Mouse (Mus musculus): ENCODE data around the gene Nacc1. TPM values are rescaled to one million over a fixed set of nuclear protein-coding genes. Genes with fewer than 3 reads are reported as not detected.

Nacc1 gene
- polyA plus RNA-seq, 1 experiment, result 81.5 TPM

DNA sequence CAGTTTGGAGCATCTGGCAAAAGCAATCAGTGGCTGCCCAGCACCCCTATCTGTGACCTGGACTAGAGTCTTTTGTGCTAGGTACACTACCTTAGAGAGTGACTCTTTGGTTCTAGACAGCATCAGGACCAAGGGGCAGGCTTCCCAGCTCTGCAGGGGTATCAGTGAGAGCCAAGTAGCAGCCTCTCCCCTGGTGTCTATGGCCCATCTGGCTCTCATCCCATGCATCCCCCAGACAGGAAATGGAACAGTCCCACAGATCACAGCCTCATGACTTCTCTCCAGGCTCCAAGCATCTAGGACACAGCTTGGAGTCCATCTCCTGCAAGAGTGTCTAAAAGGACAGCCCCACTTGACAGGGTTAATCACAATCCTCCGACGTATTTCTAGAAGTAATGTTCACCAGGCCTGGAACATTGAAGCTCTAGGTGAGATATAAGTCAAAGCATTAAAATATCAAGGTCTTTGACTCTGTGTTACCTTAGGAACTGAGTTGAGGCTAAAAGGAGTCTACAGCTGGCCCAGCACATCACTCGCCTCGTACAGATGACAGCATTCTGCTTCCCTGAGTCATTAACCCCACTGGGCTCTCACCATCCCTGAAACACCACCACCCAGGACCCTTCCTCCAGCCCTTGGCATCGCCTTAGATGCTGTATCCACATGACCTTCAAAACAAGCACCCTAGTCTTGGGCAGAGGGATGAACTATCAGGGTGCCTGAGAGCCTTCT is 31.5 kb upstream of the Nacc1 start:
- H3K79me2 ChIP-seq (ENCODE audit: control insufficient read depth, insufficient read depth), result peaks cover 4% of the 10 kb centered on the region
- no peak overlapping the region for H3ac ChIP-seq (ENCODE audit: control insufficient read depth, insufficient read length, low read depth)
- TF ChIP-seq MAX (IDR thresholded peaks at IDR 0.05) (no peak), MYOD1 (IDR thresholded peaks at IDR 0.05; ENCODE audit: control insufficient read depth, insufficient read length, low read depth) (peak; percentile 83)
- no peak overlapping the region for H3K4me3 ChIP-seq (ENCODE audit: insufficient read depth, poor library complexity, severe bottlenecking)
- no peaks in the 10 kb centered on the region for H3K79me3 ChIP-seq (ENCODE audit: low read depth)
- H3K27me3 ChIP-seq (ENCODE audit: control insufficient read depth, insufficient read depth, insufficient read length), result no peaks in the 10 kb centered on the region
- peaks cover 58% of the 10 kb centered on the region for H3K36me3 ChIP-seq (ENCODE audit: control insufficient read depth, insufficient read depth)

DNA sequence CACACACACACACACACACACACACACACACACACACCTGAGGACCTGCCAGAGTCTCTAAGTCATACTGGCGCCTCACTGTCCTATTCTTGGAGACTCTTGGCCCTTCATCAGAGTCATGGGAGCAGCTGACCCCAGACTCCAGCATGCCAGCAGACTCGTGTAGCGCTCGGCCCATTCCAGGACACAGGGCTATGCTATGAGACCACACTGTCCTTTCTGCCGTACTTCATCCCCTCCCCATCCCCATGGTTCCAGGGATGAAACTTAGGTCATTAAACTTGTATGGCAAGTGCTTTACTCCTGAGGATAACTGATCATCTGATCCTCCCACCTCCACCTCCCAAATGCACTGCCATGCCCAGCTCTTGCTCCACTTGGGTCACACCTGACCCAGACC is 30.8 kb upstream of the Nacc1 start:
- H3K4me3 ChIP-seq (ENCODE audit: insufficient read depth, poor library complexity, severe bottlenecking), result no peak overlapping the region
- H3ac ChIP-seq (ENCODE audit: control insufficient read depth, insufficient read length, low read depth), result no peak overlapping the region
- H3K36me3 ChIP-seq (ENCODE audit: control insufficient read depth, insufficient read depth), result peaks cover 60% of the 10 kb centered on the region
- peaks cover 4% of the 10 kb centered on the region for H3K79me2 ChIP-seq (ENCODE audit: control insufficient read depth, insufficient read depth)
- no peak for TF ChIP-seq MAX (IDR thresholded peaks at IDR 0.05)
- TF ChIP-seq CTCF (IDR thresholded peaks at IDR 0.05; ENCODE audit: control insufficient read depth, insufficient read depth, insufficient read length), result no peak
- TF ChIP-seq FOSL1 (IDR thresholded peaks at IDR 0.05; ENCODE audit: insufficient read depth, low read length, poor library complexity, severe bottlenecking), result no peak
- no peak for TF ChIP-seq MYOG (IDR thresholded peaks at IDR 0.05; ENCODE audit: control insufficient read depth, extremely low read depth, insufficient read length)
- no peak for TF ChIP-seq MYOD1 (IDR thresholded peaks at IDR 0.05; ENCODE audit: control insufficient read depth, insufficient read length, low read depth)
- TF ChIP-seq USF1 (IDR thresholded peaks at IDR 0.05; ENCODE audit: low read depth), result no peak
- TF ChIP-seq CEBPB (IDR thresholded peaks at IDR 0.05; ENCODE audit: low read depth), result no peak
- no peaks in the 10 kb centered on the region for H3K27me3 ChIP-seq (ENCODE audit: control insufficient read depth, insufficient read depth, insufficient read length)
- H3K79me3 ChIP-seq (ENCODE audit: low read depth), result no peaks in the 10 kb centered on the region

GRCm38 (mm10) chr8:84716790-84717189 is 29.1 kb upstream of the Nacc1 start:
- Histone ChIP-seq H3ac (ENCODE audit: control insufficient read depth, insufficient read length, low read depth) (no peak overlapping the region), H3K36me3 (ENCODE audit: control insufficient read depth, insufficient read depth) (peaks cover 62% of the 10 kb centered on the region), H3K79me3 (ENCODE audit: low read depth) (no peaks in the 10 kb centered on the region), H3K27me3 (ENCODE audit: control insufficient read depth, insufficient read depth, insufficient read length) (no peaks in the 10 kb centered on the region), H3K79me2 (ENCODE audit: control insufficient read depth, insufficient read depth) (no peaks in the 10 kb centered on the region), H3K4me3 (ENCODE audit: insufficient read depth, poor library complexity, severe bottlenecking) (no peak overlapping the region)
- no peak for TF ChIP-seq FOSL1 (IDR thresholded peaks at IDR 0.05; ENCODE audit: insufficient read depth, low read length, poor library complexity, severe bottlenecking)
- no peak for TF ChIP-seq MAX (IDR thresholded peaks at IDR 0.05)
- TF ChIP-seq CEBPB (IDR thresholded peaks at IDR 0.05; ENCODE audit: low read depth), result no peak
- no peak for TF ChIP-seq MYOG (IDR thresholded peaks at IDR 0.05; ENCODE audit: control insufficient read depth, extremely low read depth, insufficient read length)
- TF ChIP-seq CTCF (IDR thresholded peaks at IDR 0.05; ENCODE audit: control insufficient read depth, insufficient read depth, insufficient read length), result no peak

DNA sequence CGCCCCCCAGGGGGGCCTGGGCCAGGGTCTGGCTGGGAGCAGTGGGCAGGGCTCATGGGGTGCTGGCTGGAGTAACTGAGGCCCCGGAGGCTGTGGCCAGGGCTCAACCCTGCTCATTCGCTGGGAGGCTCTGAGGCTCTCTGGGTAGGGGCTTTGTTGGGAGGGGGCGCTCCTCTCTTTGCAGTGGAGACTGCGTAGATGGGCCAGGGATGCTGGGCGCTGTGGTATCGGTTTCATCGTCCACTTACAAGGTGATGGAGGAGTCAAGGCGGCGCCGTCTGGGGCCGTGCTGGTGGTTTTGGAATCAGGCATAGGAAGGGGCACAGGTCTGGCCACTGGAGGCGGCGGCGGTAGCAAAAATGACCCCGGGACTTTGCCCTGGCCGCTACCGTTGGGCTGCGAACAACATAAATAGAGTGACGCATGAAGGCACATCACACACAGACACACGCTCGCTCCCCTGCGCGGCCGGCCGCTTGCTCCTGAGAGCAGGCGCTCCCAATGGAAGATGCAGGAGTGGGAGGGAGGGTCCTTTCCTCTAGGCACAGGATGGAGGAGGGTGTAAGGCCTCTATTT is 28.3 kb upstream of the Nacc1 start:
- Histone ChIP-seq H3ac (ENCODE audit: control insufficient read depth, insufficient read length, low read depth) (no peak overlapping the region), H3K79me2 (ENCODE audit: control insufficient read depth, insufficient read depth) (no peaks in the 10 kb centered on the region), H3K4me3 (ENCODE audit: insufficient read depth, poor library complexity, severe bottlenecking) (no peak overlapping the region), H3K27me3 (ENCODE audit: control insufficient read depth, insufficient read depth, insufficient read length) (no peaks in the 10 kb centered on the region), H3K36me3 (ENCODE audit: control insufficient read depth, insufficient read depth) (peaks cover 58% of the 10 kb centered on the region), H3K79me3 (ENCODE audit: low read depth) (no peaks in the 10 kb centered on the region)
- TF ChIP-seq CEBPB (IDR thresholded peaks at IDR 0.05; ENCODE audit: low read depth) (no peak), CTCF (IDR thresholded peaks at IDR 0.05; ENCODE audit: control insufficient read depth, insufficient read depth, insufficient read length) (no peak), USF1 (IDR thresholded peaks at IDR 0.05; ENCODE audit: low read depth) (no peak), MAX (IDR thresholded peaks at IDR 0.05) (no peak), MYOD1 (IDR thresholded peaks at IDR 0.05; ENCODE audit: control insufficient read depth, insufficient read length, low read depth) (no peak), MYOG (IDR thresholded peaks at IDR 0.05; ENCODE audit: control insufficient read depth, extremely low read depth, insufficient read length) (no peak), FOSL1 (IDR thresholded peaks at IDR 0.05; ENCODE audit: insufficient read depth, low read length, poor library complexity, severe bottlenecking) (no peak)

DNA sequence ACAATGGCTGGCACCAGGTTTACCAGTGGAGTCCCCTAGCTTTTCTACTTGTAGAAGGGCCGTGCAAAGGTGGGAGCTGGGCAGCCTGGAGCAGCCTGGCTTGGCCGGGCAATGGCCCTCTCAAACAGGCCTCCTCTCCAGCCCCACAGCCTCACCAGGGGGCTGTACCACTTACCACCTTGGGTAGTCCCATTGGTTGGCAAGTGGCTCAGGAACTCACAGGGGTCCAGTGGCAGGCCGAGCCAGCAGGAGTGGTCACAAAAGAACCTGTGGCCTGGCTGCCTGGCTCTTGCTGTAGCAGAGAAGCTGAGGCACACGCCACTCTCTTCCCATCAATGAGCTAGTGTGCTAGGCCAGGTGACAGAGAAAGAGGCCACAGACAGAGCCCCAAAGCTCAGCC is 26.5 kb upstream of the Nacc1 start:
- no peaks in the 10 kb centered on the region for H3K79me3 ChIP-seq (ENCODE audit: low read depth)
- H3K36me3 ChIP-seq (ENCODE audit: control insufficient read depth, insufficient read depth), result peaks cover 52% of the 10 kb centered on the region
- TF ChIP-seq MAX (IDR thresholded peaks at IDR 0.05) (no peak), MYOG (IDR thresholded peaks at IDR 0.05; ENCODE audit: control insufficient read depth, extremely low read depth, insufficient read length) (no peak), MYOD1 (IDR thresholded peaks at IDR 0.05; ENCODE audit: control insufficient read depth, insufficient read length, low read depth) (no peak), CEBPB (IDR thresholded peaks at IDR 0.05; ENCODE audit: low read depth) (no peak)
- no peak overlapping the region for H3ac ChIP-seq (ENCODE audit: control insufficient read depth, insufficient read length, low read depth)
- H3K27me3 ChIP-seq (ENCODE audit: control insufficient read depth, insufficient read depth, insufficient read length), result no peaks in the 10 kb centered on the region
- H3K79me2 ChIP-seq (ENCODE audit: control insufficient read depth, insufficient read depth), result no peaks in the 10 kb centered on the region
- no peak overlapping the region for H3K4me3 ChIP-seq (ENCODE audit: insufficient read depth, poor library complexity, severe bottlenecking)

DNA sequence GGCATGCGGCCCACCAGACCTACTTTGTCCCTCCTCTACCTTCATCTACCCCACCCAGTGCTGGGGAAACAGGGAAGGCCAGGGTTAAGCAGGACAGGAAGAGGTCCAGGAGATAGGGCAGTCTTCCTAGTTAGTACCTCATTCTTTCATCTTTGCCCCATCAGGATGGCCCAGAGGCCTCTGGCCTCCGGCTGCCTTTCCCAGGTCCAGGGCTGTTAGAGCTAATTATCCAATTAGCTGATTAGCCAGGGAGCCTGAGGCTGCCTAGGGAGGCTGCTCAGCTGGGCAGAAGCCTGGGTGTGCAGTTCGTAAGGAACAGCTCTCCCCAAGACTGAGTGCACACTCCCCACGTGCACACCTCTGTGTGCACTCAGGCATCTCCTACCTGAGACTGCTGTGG is 25.7 kb upstream of the Nacc1 start:
- Histone ChIP-seq H3K4me3 (ENCODE audit: insufficient read depth, poor library complexity, severe bottlenecking) (no peak overlapping the region), H3K79me2 (ENCODE audit: control insufficient read depth, insufficient read depth) (no peaks in the 10 kb centered on the region), H3ac (ENCODE audit: control insufficient read depth, insufficient read length, low read depth) (no peak overlapping the region), H3K36me3 (ENCODE audit: control insufficient read depth, insufficient read depth) (peaks cover 55% of the 10 kb centered on the region), H3K27me3 (ENCODE audit: control insufficient read depth, insufficient read depth, insufficient read length) (no peaks in the 10 kb centered on the region), H3K79me3 (ENCODE audit: low read depth) (no peaks in the 10 kb centered on the region)
- no peak for TF ChIP-seq USF1 (IDR thresholded peaks at IDR 0.05; ENCODE audit: low read depth)
- TF ChIP-seq CEBPB (IDR thresholded peaks at IDR 0.05; ENCODE audit: low read depth), result no peak
